Mouse (Mus musculus) common myeloid progenitor, adult 5-6 weeks (primary cell): ENCODE data around the gene Apbb2. TPM values are rescaled to one million over a fixed set of nuclear protein-coding genes. Genes with fewer than 3 reads are reported as not detected.
"Not testable (repeated sequence)": the region's sequence is repeated elsewhere in the genome, so short reads cannot be mapped to it uniquely, and the experiment has no call there.

ENCODE experiments used
- ATAC-seq: replicated peaks from 2 replicates; pipeline ENCODE4 v1.8.0; 2016; ENCODE audit warnings: low read depth, mild to moderate bottlenecking, moderate TSS enrichment, inconsistent platforms; ENCODE audit not compliant: poor library complexity, severe bottlenecking
- total RNA-seq: library from RNA; stranded (forward); fragments of 200-1000, 187-1606 nt; gene quantifications from 2 replicates; pipeline ENCODE4 v1.2.3, GENCODE M21; 2017

The Apbb2 gene
- total RNA-seq, 1 experiment from 2014 or later: 0.87 TPM

GRCm38 (mm10) chr5:66269616-66270015 lies 349.0 kb downstream of the Apbb2 start:
- ATAC-seq: no peak

DNA sequence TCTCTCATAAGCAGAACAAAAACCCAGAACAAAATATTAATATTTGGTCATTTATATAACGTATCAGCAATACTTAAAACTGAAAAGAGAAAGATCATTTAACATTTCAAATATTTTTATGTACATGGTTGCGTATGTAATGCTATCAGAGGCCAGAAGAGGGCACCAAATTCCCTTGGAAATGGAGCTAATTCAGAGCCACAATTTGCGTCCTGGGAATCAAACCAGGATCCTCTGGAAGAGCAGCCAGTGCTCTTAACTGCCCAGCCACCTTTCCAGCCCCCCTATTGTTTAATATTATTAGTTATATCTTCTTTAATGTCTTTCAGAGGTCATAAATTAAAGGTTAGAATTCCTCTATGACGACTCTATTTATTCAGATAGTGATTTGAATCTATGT lies 355.2 kb downstream of the Apbb2 start:
- ATAC-seq: no peak

GRCm38 (mm10) chr5:66262475-66262874 lies 356.1 kb downstream of the Apbb2 start:
- no peak for ATAC-seq

- peak; percentile 86 for ATAC-seq
Measured at GRCm38 (mm10) chr5:66259756-66260448, 358.7 kb downstream of the Apbb2 start, which contains the start of gene Nsun7. Gene Nsun7, plus strand, starts transcription at chr5:66259897.

DNA sequence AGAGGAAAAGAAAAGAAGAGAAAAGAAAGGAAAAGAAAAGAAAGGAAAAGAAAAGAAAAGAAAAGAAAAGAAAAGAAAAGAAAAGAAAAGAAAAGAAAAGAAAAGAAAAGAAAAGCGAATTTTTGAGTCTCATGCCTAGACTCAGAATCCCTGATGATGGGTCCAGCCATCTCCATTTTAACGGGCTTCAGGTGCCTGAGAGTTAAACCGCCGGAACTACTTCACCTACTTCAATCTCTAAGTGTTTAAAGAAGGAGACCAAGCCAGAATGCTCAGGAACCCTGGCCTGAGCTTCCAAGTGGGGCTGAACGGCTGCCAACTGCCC lies 359.2 kb downstream of the Apbb2 start:
- not testable (repeated sequence) for ATAC-seq

GRCm38 (mm10) chr5:66259000-66259399 lies 359.6 kb downstream of the Apbb2 start:
- ATAC-seq: no peak

DNA sequence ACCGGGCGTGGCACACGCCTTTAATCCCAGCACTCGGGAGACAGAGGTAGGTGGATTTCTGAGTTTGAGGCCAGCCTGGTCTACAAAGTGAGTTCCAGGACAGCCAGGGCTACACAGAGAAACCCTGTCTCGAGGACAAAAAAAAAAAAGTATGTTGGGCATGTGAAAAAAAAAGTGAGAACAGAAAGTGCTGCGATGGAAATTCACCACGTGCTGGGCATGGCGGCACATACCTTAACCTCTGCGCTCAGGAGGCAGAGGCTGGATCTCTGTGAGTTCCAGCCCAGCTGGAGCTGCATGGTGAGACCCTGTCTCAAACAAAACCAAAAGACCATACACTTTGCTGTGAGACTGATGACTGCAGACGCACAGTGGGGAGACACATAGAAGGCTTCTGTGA lies 363.5 kb downstream of the Apbb2 start:
- no peak for ATAC-seq

DNA sequence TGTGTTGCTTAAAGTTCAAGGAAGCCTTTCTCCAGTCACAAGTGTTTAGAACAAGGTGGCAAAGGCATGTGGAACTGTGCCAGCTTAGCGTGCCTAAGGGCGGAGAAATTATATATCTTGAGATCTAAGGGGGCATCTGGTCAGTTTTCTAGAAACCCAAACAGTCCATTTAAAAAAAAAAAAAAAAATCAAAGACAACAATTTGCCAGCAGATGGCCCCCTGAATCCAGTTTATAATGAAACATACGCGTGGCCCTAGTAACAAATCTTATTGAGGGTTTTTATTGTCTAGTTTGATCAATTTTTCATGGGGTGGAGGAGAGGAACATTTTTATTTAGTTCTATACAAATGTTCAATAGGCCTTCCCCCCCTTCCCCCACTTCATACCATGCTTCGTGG lies 365.4 kb downstream of the Apbb2 start:
- ATAC-seq: no peak

Other genes with a start within 250 kb of the Apbb2 start
- gene Uchl1, start 57.3 kb upstream of the Apbb2 start, total RNA-seq: 1.2 and 1.5 TPM in 2 replicates
- not detected in 2 replicates for gene Limch1, start 127.0 kb upstream of the Apbb2 start, total RNA-seq